Mouse (Mus musculus): ENCODE results near the gene Gphn.

- TF ChIP-seq POLR2A (IDR thresholded peaks at IDR 0.05; ENCODE audit: insufficient read depth, low read length) (no peak), CTCF (IDR thresholded peaks at IDR 0.05; ENCODE audit: low read depth, low read length) (no peak)
These were observed 101.8 kb downstream of the Gphn start for GRCm38 (mm10) chr12:78327946-78328345.
